In the genomic region with DNA sequence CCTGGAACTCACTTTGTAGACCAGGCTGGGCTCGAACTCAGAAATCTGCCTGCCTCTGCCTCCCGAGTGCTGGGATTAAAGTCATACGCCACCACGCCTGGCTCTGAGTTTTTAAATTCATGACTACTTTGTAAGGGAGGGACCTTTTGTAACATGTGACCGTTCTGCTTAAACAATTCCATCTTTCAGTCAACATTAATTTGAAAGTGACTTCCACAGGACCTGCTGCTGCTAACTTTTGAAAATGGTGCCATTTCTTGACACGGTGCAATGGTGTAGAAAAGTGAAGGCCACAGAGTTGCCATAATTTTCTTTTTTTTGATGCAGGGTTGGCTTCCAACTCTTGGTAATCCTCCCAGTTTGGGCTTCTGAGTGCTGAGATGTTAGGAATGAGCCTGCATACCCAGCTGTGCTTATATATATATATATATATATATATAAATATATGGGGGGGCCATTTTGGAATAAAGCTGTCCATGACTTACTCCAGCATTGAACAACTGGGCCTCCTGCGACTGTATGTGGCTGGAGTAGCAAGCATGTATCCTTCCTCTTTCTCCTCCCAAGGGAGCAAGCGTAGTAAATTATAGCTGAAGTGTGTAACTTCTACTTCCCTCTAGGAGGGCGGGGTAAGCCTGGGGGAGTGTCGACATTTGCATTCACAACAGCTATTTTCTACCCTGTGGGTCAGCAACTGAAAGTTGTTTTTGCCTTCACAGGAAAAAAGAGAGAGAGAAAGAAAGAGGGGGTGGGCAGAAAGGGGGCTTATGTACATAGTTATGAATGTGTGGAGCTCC, we compare ENCODE assay signal across 12 mouse cellular contexts. TPM values are rescaled to one million over a fixed set of nuclear protein-coding genes. Genes with fewer than 3 reads are reported as not detected.
DNase-seq lines count a peak whose midpoint lies in the region; ATAC-seq and TF ChIP-seq lines count a peak whose summit lies in the region.
"Had no signal": no experiment of that assay in that cellular context is flagged by ENCODE, and none has a peak within 500 bp of the region (broad histone marks: within the 10 kb centered on the region; RNA-seq: fewer than 3 reads in every experiment).

No protein-coding gene starts in this region.

- DNase-seq in lung, postnatal 0 days (ENCODE audit: low spot score): peak; percentile 41
- DNase-seq in lung, adult 2 months: no peak
- peak; percentile 29 for DNase-seq in brain, adult 2 months (ENCODE audit: low read depth, low spot score)
- no peak for DNase-seq in hindbrain, embryonic 14.5 days (ENCODE audit: low spot score)
- no peak for DNase-seq in frontal cortex, postnatal 25 days (ENCODE audit: low spot score in 2 of 2)
- DNase-seq in testis, postnatal 10 days (ENCODE audit: low spot score): no peak
- DNase-seq in T-cell, adult 2 months (ENCODE audit: low spot score): no peak
- DNase-seq: cerebellum, adult 11-12 months; thymus, adult 18-20 months had no signal

- ATAC-seq in lung, postnatal 0 days: no peak
- no peak for ATAC-seq in hindbrain, embryonic 14.5 days (ENCODE audit: low FRiP score)
- peak; percentile 90 for ATAC-seq in monocyte, adult 5-6 weeks (replicated peaks; ENCODE audit: insufficient number of reproducible peaks, low FRiP score, low TSS enrichment, poor library complexity, severe bottlenecking)
- ATAC-seq: Patski had no signal

- no peak for TF ChIP-seq EP300 in lung, postnatal 0 days (IDR thresholded peaks at IDR 0.05)

- H3K27me3 ChIP-seq in lung, postnatal 0 days (replicated peaks; ENCODE audit: insufficient read depth, low read length): no peaks in the 10 kb centered on the region
- H3K27me3 ChIP-seq in hindbrain, embryonic 14.5 days (ENCODE audit: control insufficient read depth, insufficient read depth, low read length): no peaks in the 10 kb centered on the region
- H3K27me3 ChIP-seq: limb, embryonic 15.5 days; Patski had no signal

- no peak overlapping the region for H3K27ac ChIP-seq in lung, postnatal 0 days (ENCODE audit: low read length)
- peak overlapping the region; percentile 38 for H3K27ac ChIP-seq in hindbrain, embryonic 14.5 days
- H3K27ac ChIP-seq: limb, embryonic 15.5 days had no signal

- WGBS in lung, postnatal 0 days: 82% methylated on average over 10 of the region's 10 CpGs
- 78% methylated on average over 10 of the region's 10 CpGs for WGBS in lung, adult 2 months
- 77% methylated on average over 10 of the region's 10 CpGs for WGBS in hindbrain, embryonic 14.5 days

- no peaks in the 10 kb centered on the region for H3K36me3 ChIP-seq in lung, postnatal 0 days (ENCODE audit: insufficient read depth, low read length)
- no peaks in the 10 kb centered on the region for H3K36me3 ChIP-seq in hindbrain, embryonic 14.5 days (replicated peaks; ENCODE audit: control insufficient read depth, insufficient read depth)
- H3K36me3 ChIP-seq: limb, embryonic 15.5 days had no signal

- no peak for TF ChIP-seq CTCF in lung, postnatal 0 days (IDR thresholded peaks at IDR 0.05)
- TF ChIP-seq CTCF in lung, adult 2 months (IDR thresholded peaks at IDR 0.05; ENCODE audit: insufficient read depth, low read length): no peak

- no peak overlapping the region for H3K4me2 ChIP-seq in lung, postnatal 0 days (replicated peaks; ENCODE audit: low read depth, low read length)
- no peak overlapping the region for H3K4me2 ChIP-seq in hindbrain, embryonic 14.5 days (replicated peaks)
- H3K4me2 ChIP-seq: limb, embryonic 15.5 days had no signal

- no peak overlapping the region for H3K9ac ChIP-seq in lung, postnatal 0 days (replicated peaks; ENCODE audit: low read depth)
- H3K9ac ChIP-seq in hindbrain, embryonic 14.5 days: no peak overlapping the region
- H3K9ac ChIP-seq: limb, embryonic 15.5 days had no signal

- H3K4me3 ChIP-seq in lung, postnatal 0 days (ENCODE audit: low read depth, low read length): no peak overlapping the region
- no peak overlapping the region for H3K4me3 ChIP-seq in lung, adult 2 months (replicated peaks; ENCODE audit: extremely low read depth, low read depth, low read length)
- no peak overlapping the region for H3K4me3 ChIP-seq in hindbrain, embryonic 14.5 days (replicated peaks; ENCODE audit: low read length)
- H3K4me3 ChIP-seq: limb, embryonic 15.5 days had no signal

- H3K9me3 ChIP-seq in lung, postnatal 0 days (ENCODE audit: low read length): no peaks in the 10 kb centered on the region
- no peaks in the 10 kb centered on the region for H3K9me3 ChIP-seq in hindbrain, embryonic 14.5 days (ENCODE audit: control insufficient read depth, low read length)
- H3K9me3 ChIP-seq: limb, embryonic 15.5 days had no signal

- H3K4me1 ChIP-seq in lung, postnatal 0 days (ENCODE audit: insufficient read depth, low read depth, low read length): peaks cover 4% of the 10 kb centered on the region; the same call in 1 of the 2 replicates
- H3K4me1 ChIP-seq in lung, adult 2 months (ENCODE audit: control insufficient read depth, insufficient read depth, low read length): peaks cover 3% of the 10 kb centered on the region; the same call in 1 of the 2 replicates
- peaks cover 14% of the 10 kb centered on the region for H3K4me1 ChIP-seq in hindbrain, embryonic 14.5 days (replicated peaks; ENCODE audit: control insufficient read depth, insufficient read depth, low read length)

- no peak for TF ChIP-seq POLR2A in lung, adult 2 months (IDR thresholded peaks at IDR 0.05; ENCODE audit: borderline replicate concordance, extremely low read depth, low read depth, low read length)

RNA-seq across cellular contexts. Expression of gene Ralgps2, which starts 56.9 kb away (rescaled TPM):
- 38.3 and 42.5 TPM in 2 replicates for polyA plus RNA-seq in lung, postnatal 0 days (2015; fragmentation: Nextera tagmentation; extraction: Ambion mirVana)
- polyA plus RNA-seq in lung, adult 2 months (2012; rRNA removed): 6.3 and 7.0 TPM in 2 replicates
- 85.6 and 89.5 TPM in 2 replicates for polyA plus RNA-seq in hindbrain, embryonic 14.5 days (2014; fragmentation: Nextera tagmentation; extraction: Ambion mirVana)
- 60.9 to 69.7 TPM (median 65.5 TPM) in 3 replicates for total RNA-seq in monocyte, adult 5-6 weeks (2017)

Comparison
In these comparisons a context has a peak if more than half of its experiments do, and no peak if none do; other contexts are left out.
1. DNase-seq: peak in lung, postnatal 0 days (single experiment) and brain, adult 2 months (single experiment); none in lung, adult 2 months (single experiment), hindbrain, embryonic 14.5 days (single experiment), frontal cortex, postnatal 25 days (0 of 2), testis, postnatal 10 days (single experiment) and T-cell, adult 2 months (single experiment).